Mouse (Mus musculus) ES-E14 (cell line): Measurements from ENCODE around the gene Pprc1. TPM values are rescaled to one million over a fixed set of nuclear protein-coding genes. Genes with fewer than 3 reads are reported as not detected.
A peak's percentile ranks its signal among the peaks of the same experiment; 100 is the strongest.

ENCODE experiments used
- DNase-seq: peaks from one replicate; pipeline ENCODE4 v3.0.0-alpha.2; 2013; ENCODE audit warnings: low read depth, low spot score
- H3K27ac ChIP-seq: 2 replicates; pipeline ENCODE4 v1.5.1; 2012; ENCODE audit warnings: low read depth, mild to moderate bottlenecking, low read length, moderate library complexity, mixed read lengths; ENCODE audit not compliant: poor library complexity, insufficient read depth, severe bottlenecking
- H3K36me3 ChIP-seq: 2 replicates; pipeline ENCODE4 v1.6.1; 2012; ENCODE audit warnings: mild to moderate bottlenecking, low read length, moderate library complexity, mixed read lengths; ENCODE audit not compliant: control insufficient read depth, poor library complexity, insufficient read depth, severe bottlenecking
- H3K4me1 ChIP-seq, 2 experiments: fragments of 150-350 bp in 1 of 2; sonication (generic) in 1 of 2; 2 replicates each; pipeline ENCODE4 v1.6.1; 2012; ENCODE audit warnings: low read length in 2 of 2, mild to moderate bottlenecking in 1 of 2, mixed read lengths in 1 of 2; ENCODE audit not compliant: control insufficient read depth in 2 of 2, insufficient read depth in 2 of 2, poor library complexity in 1 of 2
- H3K4me3 ChIP-seq, 2 experiments: fragments of 150-350 bp in 1 of 2; sonication (generic) in 1 of 2; 2 replicates each; pipeline ENCODE4 v1.5.1; 2012; ENCODE audit warnings: low read length in 2 of 2, low read depth in 1 of 2, mild to moderate bottlenecking in 1 of 2, mixed read lengths in 1 of 2; ENCODE audit not compliant: insufficient read depth in 1 of 2, poor library complexity in 1 of 2, severe bottlenecking in 1 of 2
- H3K9ac ChIP-seq: 2 replicates; pipeline ENCODE4 v1.6.1; 2012; ENCODE audit warnings: low read depth, mild to moderate bottlenecking, low read length, mixed read lengths; ENCODE audit not compliant: poor library complexity, insufficient read depth, severe bottlenecking
- H3K9me3 ChIP-seq: fragments of 150-350 bp; sonication (generic); 2 replicates; pipeline ENCODE4 v1.6.1; 2012; ENCODE audit warnings: low read depth, mild to moderate bottlenecking, low read length; ENCODE audit not compliant: control insufficient read depth, insufficient read depth
- CHD2 ChIP-seq: IDR thresholded peaks from 2 replicates; pipeline ENCODE4 v1.6.1; 2014; ENCODE audit warnings: mild to moderate bottlenecking, low read depth, low read length, inconsistent platforms
- HCFC1 ChIP-seq: IDR thresholded peaks from 2 replicates; pipeline ENCODE4 v1.6.1; 2012; ENCODE audit warnings: low read length, inconsistent platforms, borderline replicate concordance; ENCODE audit not compliant: insufficient read depth
- MAFK ChIP-seq: IDR thresholded peaks from 2 replicates; pipeline ENCODE4 v1.6.1; 2014; ENCODE audit warnings: mild to moderate bottlenecking, low read depth, low read length, inconsistent platforms; ENCODE audit not compliant: insufficient read depth
- ZC3H11A ChIP-seq: IDR thresholded peaks from 2 replicates; pipeline ENCODE4 v1.6.1; 2012; ENCODE audit warnings: low read depth, mild to moderate bottlenecking, inconsistent platforms, low read length, borderline replicate concordance
- ZNF384 ChIP-seq: IDR thresholded peaks from 2 replicates; pipeline ENCODE4 v1.6.1; 2012; ENCODE audit warnings: low read depth, low read length, inconsistent platforms
- in situ Hi-C, 2 experiments: fragments of 600-800 bp; cut with MboI; formaldehyde crosslinking; loops; one replicate each; pipeline ENCODE4 v1.15.1; 2025; ENCODE audit warnings: low sequenced_read_pairs in 2 of 2, inconsistent platforms in 1 of 2; ENCODE audit not compliant: unreplicated experiment in 2 of 2
- total RNA-seq: library from RNA; depleted of rRNA; stranded (reverse); fragments of 300-350 nt; gene quantifications from 2 replicates; pipeline ENCODE4 v1.2.3, GENCODE M21; 2012

The Pprc1 gene
- total RNA-seq, 1 experiment, result 68.4 TPM

DNA sequence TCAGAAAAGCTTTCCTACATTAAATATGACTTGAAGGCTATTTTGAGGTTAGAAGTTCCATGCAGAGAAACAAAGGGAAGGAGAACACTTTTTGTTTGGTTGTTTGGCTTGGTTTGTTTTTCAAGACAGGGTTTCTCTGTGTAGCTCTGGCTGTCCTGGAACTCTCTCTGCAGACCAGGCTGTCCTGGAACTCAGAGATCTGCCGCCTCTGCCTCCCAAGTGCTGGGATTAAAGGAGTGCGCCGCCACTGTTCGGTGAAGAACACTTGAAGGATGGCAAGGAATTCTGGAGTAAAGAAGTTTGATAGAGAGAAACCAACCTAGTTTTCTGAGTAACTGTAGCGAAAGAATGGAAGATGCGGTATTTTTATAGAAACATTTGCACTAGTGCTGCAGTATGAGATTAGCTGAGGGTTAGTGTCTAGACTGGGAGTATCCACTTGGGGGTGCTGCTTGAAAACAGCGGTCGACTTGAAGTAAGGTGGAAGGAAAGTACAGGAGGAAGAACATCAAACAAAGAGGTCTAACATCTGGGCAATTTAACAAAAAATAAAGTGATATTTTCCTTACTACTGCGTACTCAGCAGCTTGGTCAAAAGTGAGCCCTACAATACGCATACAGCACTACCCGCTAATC lies 11.2 kb downstream of the Pprc1 start:
- H3K36me3 ChIP-seq, result no peaks in the 10 kb centered on the region
- H3K9ac ChIP-seq, result peak overlapping the region; percentile 98; the same call in 1 of the 2 replicates
- no peaks in the 10 kb centered on the region for H3K9me3 ChIP-seq
- no peak overlapping the region for H3K27ac ChIP-seq
- DNase-seq, result no peak
- in situ Hi-C loops, result no loop called here
- peak overlapping the region; percentile 84 to 92 for H3K4me3 ChIP-seq
- TF ChIP-seq ZNF384, result no peak
- no peak for TF ChIP-seq MAFK
- peak; percentile 74 for TF ChIP-seq CHD2
- peaks cover 3% of the 10 kb centered on the region in 2 experiments; a peak in 3 of 4 replicates for H3K4me1 ChIP-seq

DNA sequence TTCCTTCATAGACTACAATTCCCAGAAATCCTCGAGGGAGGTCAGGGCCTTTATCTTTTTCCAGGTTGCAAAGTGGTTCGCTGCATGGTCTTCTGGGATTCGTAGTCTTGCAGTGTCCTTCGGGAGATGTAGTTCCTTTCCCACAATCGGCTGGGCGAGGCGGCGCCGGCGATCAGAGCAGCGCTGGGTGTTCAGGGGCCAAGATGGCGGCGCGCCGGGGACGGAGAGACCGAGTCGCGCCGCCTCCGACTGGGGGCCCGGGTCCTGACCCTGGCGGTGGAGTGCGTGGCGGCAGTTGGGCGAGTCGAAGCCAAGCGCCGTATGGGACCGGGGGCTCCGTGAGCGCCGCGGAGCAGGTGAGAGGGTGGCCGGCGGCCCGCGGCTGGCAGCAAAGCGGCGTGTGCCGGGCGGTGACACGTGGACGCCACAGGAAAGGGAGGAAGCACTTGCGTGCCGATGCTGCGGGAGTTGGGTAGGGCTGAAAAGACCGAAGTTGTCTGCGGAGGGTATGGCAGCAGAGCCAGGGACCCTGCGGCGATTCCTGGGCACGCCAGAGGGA lies 11.8 kb downstream of the Pprc1 start:
- Histone ChIP-seq H3K4me1 (peaks cover 3% of the 10 kb centered on the region in 2 experiments; a peak in 3 of 4 replicates), H3K9me3 (no peaks in the 10 kb centered on the region), H3K4me3 (peak overlapping the region; percentile 84 to 92), H3K27ac (peak overlapping the region; percentile 95), H3K9ac (peak overlapping the region; percentile 98), H3K36me3 (peaks cover 3% of the 10 kb centered on the region; the same call in 1 of the 2 replicates)
- DNase-seq, result peak; percentile 93
- no peak for TF ChIP-seq ZC3H11A
- peak; percentile 99 for TF ChIP-seq HCFC1
- in situ Hi-C loops, result no loop called here

DNA sequence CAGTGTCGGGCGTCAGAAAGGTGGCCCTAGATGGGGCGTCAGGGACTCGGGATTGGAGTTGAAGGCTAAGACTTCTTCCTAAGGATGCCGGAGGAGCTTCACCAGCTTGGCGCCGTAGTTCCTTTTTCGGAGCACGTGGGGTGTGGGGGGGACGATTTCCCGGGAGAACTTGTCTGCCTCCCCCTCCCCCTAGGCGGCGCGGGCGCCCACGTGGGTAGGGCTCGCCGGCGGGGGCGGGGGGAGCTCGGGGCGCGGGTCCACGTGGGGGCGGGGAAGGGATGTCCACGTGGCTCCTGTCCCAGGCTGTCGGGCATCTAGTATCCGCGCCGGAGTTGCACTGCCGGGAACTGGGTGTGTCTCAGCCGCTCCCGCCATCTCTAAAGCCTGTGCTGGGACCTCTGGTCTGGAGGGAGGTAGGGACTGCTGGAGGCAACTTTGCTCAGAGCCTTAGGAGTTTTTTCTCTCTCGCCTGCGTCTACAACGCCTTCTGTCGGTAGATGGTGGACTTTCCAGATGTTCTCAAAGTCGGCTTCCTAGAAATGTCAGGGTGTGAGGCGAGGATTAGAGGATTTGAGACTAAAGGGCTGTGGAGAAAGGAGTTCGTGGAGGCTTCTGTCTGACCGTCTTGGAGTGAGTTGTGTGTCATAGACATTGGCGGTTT lies 12.4 kb downstream of the Pprc1 start:
- Histone ChIP-seq H3K36me3 (peaks cover 7% of the 10 kb centered on the region), H3K9me3 (no peaks in the 10 kb centered on the region), H3K27ac (peak overlapping the region; percentile 95), H3K4me1 (peaks cover 3% of the 10 kb centered on the region in 2 experiments; a peak in 3 of 4 replicates), H3K4me3 (peak overlapping the region; percentile 84 to 92), H3K9ac (peak overlapping the region; percentile 98)
- peak; percentile 74 for DNase-seq
- in situ Hi-C loops, result no loop called here
- TF ChIP-seq ZNF384 (0 out of 2 replicates have a peak, but pooled peaks have one; percentile 15), CHD2 (no peak), MAFK (no peak), ZC3H11A (no peak), HCFC1 (peak; percentile 8; the same call in 1 of the 2 replicates)

DNA sequence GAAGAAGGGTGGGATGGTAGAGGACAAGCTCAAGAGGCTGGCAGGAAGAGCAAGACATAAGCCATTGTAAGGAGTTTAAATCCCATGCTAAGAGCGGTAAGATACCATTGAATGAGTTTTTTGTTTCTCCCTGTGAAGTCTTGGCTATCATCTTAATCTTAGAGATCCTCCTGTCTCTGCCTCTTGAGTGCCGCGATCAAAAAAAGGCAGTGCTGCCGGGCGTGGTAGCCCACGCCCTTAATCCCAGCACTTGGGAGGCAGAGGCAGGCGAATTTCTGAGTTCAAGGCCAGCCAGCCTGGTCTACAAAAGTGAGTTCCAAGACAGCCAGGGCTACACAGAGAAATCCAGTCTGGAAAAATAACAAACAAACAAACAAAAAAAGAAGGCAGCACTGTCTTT lies 13.8 kb downstream of the Pprc1 start:
- TF ChIP-seq ZC3H11A (no peak), MAFK (no peak), ZNF384 (no peak), HCFC1 (no peak), CHD2 (no peak)
- H3K27ac ChIP-seq, result no peak overlapping the region; the same call in 1 of the 2 replicates
- no peak overlapping the region for H3K9ac ChIP-seq
- no peaks in the 10 kb centered on the region for H3K9me3 ChIP-seq
- no peak for DNase-seq
- H3K4me3 ChIP-seq, result peak overlapping the region; percentile 84 to 92; a peak in 3 of 4 replicates
- in situ Hi-C loops, result no loop called here
- peaks cover 3% of the 10 kb centered on the region in 2 experiments; a peak in 3 of 4 replicates for H3K4me1 ChIP-seq
- peaks cover 21% of the 10 kb centered on the region for H3K36me3 ChIP-seq
